Mouse (Mus musculus) bone marrow, adult 2 months (tissue): ENCODE measurements around the gene Mindy4. TPM values are rescaled to one million over a fixed set of nuclear protein-coding genes. Genes with fewer than 3 reads are reported as not detected.
A peak's percentile ranks its signal among the peaks of the same experiment; 100 is the strongest.
"Not testable (repeated sequence)": the region's sequence is repeated elsewhere in the genome, so short reads cannot be mapped to it uniquely, and the experiment has no call there.

Experiments used
- H3K27ac ChIP-seq: fragments of 200-500 bp; 2 replicates; pipeline ENCODE4 v1.5.1; 2012; ENCODE audit warnings: low read depth, mild to moderate bottlenecking, control low read depth, inconsistent platforms, low read length; ENCODE audit not compliant: control insufficient read depth, poor library complexity, insufficient read depth
- H3K4me1 ChIP-seq: fragments of 200-500 bp; 2 replicates; pipeline ENCODE4 v1.6.1; 2011; ENCODE audit warnings: low read length; ENCODE audit not compliant: control insufficient read depth, insufficient read depth
- H3K4me3 ChIP-seq: fragments of 200-500 bp; replicated peaks from 2 replicates; pipeline ENCODE3; 2011; ENCODE audit warnings: mild to moderate bottlenecking, low read depth, low read length, control low read depth; ENCODE audit not compliant: control insufficient read depth
- CTCF ChIP-seq: fragments of 200-500 bp; IDR thresholded peaks from 2 replicates; pipeline ENCODE4 v1.5.1; 2011; ENCODE audit warnings: low read length, control low read depth; ENCODE audit not compliant: control insufficient read depth, insufficient read depth
- POLR2A ChIP-seq: fragments of 200-500 bp; IDR thresholded peaks from 2 replicates; pipeline ENCODE4 v1.6.1; 2011; ENCODE audit warnings: low read depth, mild to moderate bottlenecking, control low read depth, low read length, borderline replicate concordance; ENCODE audit not compliant: control insufficient read depth
- WGBS: fragments of 180-500 bp; shearing (Covaris S2); methylation state at CpG from one replicate; pipeline ENCODE4 v1.1.7; 2018; 5-methylcytosine and 5-hydroxymethylcytosine counted together
- polyA plus RNA-seq: library from polyadenylated mRNA; stranded (reverse); fragments of >200 nt; gene quantifications from 2 replicates; pipeline ENCODE4 v1.2.4, GENCODE M21; 2011; ENCODE audit warnings: low replicate concordance; ENCODE audit not compliant: missing spikeins, insufficient read depth, insufficient read length

The Mindy4 gene
- polyA plus RNA-seq, 1 experiment, result 3.0 TPM

- no peaks in the 10 kb centered on the region for H3K4me1 ChIP-seq
- WGBS, result 72% methylated on average over 10 of the region's 10 CpGs
- TF ChIP-seq POLR2A (no peak), CTCF (no peak)
- H3K4me3 ChIP-seq, result no peak overlapping the region
- no peak overlapping the region for H3K27ac ChIP-seq
Observed at GRCm38 (mm10) chr6:55173171-55173570, 30.0 kb upstream of the Mindy4 start.

GRCm38 (mm10) chr6:55173941-55174349, 29.2 kb upstream of the Mindy4 start:
- 58% methylated on average over 3 of the region's 3 CpGs for WGBS

GRCm38 (mm10) chr6:55174741-55175181, 28.4 kb upstream of the Mindy4 start, which contains the start of gene Inmt:
Inmt (minus strand) TSS chr6:55175043.
- 39% methylated on average over 1 of the region's 1 CpGs for WGBS
- TF ChIP-seq POLR2A, result no peak
- no peak for TF ChIP-seq CTCF
- no peak within 1 kb of the TSS for H3K4me3 ChIP-seq
- H3K4me1 ChIP-seq, result no peaks in the 10 kb centered on the region
- no peak within 1 kb of the TSS for H3K27ac ChIP-seq

More at GRCm38 (mm10) chr6:55173941-55174349, 29.2 kb upstream of the Mindy4 start:
- no peaks in the 10 kb centered on the region for H3K4me1 ChIP-seq
- TF ChIP-seq CTCF, result no peak
- no peak for TF ChIP-seq POLR2A
- H3K4me3 ChIP-seq, result no peak overlapping the region
- H3K27ac ChIP-seq, result no peak overlapping the region

- Histone ChIP-seq H3K4me1 (no peaks in the 10 kb centered on the region), H3K27ac (no peak overlapping the region), H3K4me3 (no peak overlapping the region)
- no peak for TF ChIP-seq CTCF
- no peak for TF ChIP-seq POLR2A
- WGBS, result 33% methylated on average over 2 of the region's 2 CpGs
Observed at GRCm38 (mm10) chr6:55175456-55175855, 27.7 kb upstream of the Mindy4 start.

GRCm38 (mm10) chr6:55175892-55176291, 27.3 kb upstream of the Mindy4 start:
- TF ChIP-seq CTCF, result no peak
- no peak for TF ChIP-seq POLR2A

GRCm38 (mm10) chr6:55177060-55177732, 26.0 kb upstream of the Mindy4 start:
- H3K4me1 ChIP-seq, result no peaks in the 10 kb centered on the region
- WGBS, result 26% methylated on average over 12 of the region's 12 CpGs
- no peak overlapping the region for H3K4me3 ChIP-seq
- TF ChIP-seq CTCF (peak; percentile 8; the same call in 1 of the 2 replicates), POLR2A (no peak)
- H3K27ac ChIP-seq, result no peak overlapping the region

More at GRCm38 (mm10) chr6:55175892-55176291, 27.3 kb upstream of the Mindy4 start:
- Histone ChIP-seq H3K4me1 (no peaks in the 10 kb centered on the region), H3K4me3 (no peak overlapping the region), H3K27ac (no peak overlapping the region)
- 46% methylated on average over 5 of the region's 5 CpGs for WGBS

GRCm38 (mm10) chr6:55179560-55179959, 23.6 kb upstream of the Mindy4 start:
- Histone ChIP-seq H3K27ac (no peak overlapping the region), H3K4me1 (no peaks in the 10 kb centered on the region), H3K4me3 (no peak overlapping the region)
- WGBS, result 81% methylated on average over 7 of the region's 7 CpGs
- TF ChIP-seq CTCF (no peak), POLR2A (no peak)

- Histone ChIP-seq H3K27ac (no peak overlapping the region), H3K4me3 (no peak overlapping the region), H3K4me1 (no peaks in the 10 kb centered on the region)
- WGBS, result 70% methylated on average over 1 of the region's 1 CpGs
- TF ChIP-seq CTCF (no peak), POLR2A (no peak)
Observed at GRCm38 (mm10) chr6:55182655-55183430, 20.3 kb upstream of the Mindy4 start.

GRCm38 (mm10) chr6:55187827-55188226, 15.4 kb upstream of the Mindy4 start:
- WGBS, result 88% methylated on average over 17 of the region's 17 CpGs
- H3K4me1 ChIP-seq, H3K4me3 ChIP-seq, H3K27ac ChIP-seq: not testable (repeated sequence)
